Mouse (Mus musculus) A20 (cell line): Measurements from ENCODE around the gene Creb3l2.
"Not testable (repeated sequence)": the region's sequence is repeated elsewhere in the genome, so short reads cannot be mapped to it uniquely, and the experiment has no call there.

Experiments used
- DNase-seq: peaks from one replicate; pipeline ENCODE4 v3.0.0-alpha.2; 2011; ENCODE audit warnings: low read depth, low spot score

The Creb3l2 gene

DNA sequence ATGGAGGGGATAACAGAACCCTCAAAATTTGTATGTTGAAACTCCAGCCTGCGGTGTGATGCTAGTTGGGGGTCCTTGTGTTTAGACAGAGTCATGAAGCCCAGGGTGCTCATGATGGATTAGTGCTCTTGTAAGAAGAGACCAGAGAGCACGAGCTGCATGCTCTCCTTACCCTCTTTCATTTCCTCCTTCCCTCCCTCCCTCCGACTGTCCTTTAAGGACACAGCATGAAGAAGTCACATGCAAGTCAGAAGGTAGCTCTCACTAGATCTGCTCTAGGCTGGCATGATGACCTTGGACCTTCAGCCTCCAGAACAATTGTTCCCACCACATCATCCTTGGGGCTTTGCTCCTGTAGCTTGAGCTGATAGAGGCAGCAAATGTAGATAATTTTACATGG lies 30.2 kb downstream of the Creb3l2 start:
- no peak for DNase-seq

DNA sequence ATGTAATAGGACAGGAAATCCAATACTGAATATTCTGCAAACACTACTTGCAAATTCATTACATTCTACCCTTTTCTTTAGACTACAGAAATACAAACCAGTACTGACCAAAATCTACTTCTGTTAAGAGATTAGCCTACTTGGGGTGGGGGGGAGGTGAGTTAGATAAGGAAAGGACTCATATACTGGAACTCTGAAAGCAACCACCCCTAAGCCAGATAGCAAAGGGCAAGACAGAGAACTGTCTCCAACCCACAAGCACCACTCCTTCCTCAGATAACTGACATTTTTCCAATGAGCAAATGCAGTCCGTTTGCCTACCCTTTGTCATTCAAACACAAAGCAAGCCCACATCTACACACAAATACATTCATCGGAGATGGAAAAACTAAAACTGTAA lies 32.1 kb downstream of the Creb3l2 start:
- no peak for DNase-seq

DNA sequence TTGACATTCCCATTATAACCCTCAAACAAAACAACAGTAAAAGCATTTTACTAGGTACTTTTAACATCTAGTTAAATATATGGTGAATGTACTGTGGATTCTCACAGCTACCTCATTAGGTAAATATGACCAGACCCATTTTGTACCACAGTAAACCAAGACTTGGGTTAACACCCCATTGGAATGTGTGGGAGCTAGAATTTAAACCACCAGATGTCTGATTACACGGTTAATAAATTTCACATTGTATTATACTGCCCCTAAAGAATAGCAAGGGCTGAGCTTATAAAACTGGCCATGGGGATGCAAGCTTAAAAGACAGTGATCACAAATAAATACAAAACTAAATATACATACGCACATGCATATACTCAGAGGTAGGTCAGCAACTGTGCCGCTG lies 34.1 kb downstream of the Creb3l2 start:
- DNase-seq, result no peak

- no peak for DNase-seq
Observed at GRCm38 (mm10) chr6:37406903-37407302, 35.0 kb downstream of the Creb3l2 start.

GRCm38 (mm10) chr6:37406018-37406417 lies 35.9 kb downstream of the Creb3l2 start:
- no peak for DNase-seq

GRCm38 (mm10) chr6:37404325-37404724 lies 37.6 kb downstream of the Creb3l2 start:
- no peak for DNase-seq

- no peak for DNase-seq
Observed at GRCm38 (mm10) chr6:37401928-37402327, 40.0 kb downstream of the Creb3l2 start.

DNA sequence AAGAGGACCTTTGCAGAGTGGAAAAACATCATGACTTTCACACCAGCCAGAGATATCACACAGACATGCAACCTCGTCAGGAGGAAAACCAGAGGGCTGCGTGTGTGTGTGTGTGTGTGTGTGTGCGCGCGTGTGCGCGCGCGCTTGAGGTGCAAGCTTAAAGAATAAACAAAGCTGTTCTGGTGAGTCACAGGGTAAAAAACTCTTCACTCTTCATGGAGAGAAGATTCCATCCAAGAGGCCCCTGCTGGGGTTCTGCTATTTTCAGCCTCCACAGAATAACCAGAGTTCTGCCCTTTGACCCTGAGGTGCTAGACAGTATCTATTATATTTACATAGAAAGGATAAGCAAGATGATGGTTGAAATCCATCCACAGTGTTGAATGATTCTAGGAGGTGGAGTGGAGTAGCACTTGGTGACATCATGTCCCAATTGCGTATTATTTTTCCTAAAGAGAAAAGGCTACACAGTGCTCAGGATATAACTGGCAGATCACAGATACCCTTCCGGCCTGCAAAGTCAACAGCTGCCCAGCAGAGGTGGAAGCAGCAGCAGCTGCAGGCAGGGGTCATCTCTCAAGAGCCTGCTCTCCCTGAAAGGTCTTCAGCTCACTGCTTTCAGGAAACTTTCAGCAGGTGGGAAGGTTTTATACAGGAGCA lies 41.0 kb downstream of the Creb3l2 start:
- no peak for DNase-seq

DNA sequence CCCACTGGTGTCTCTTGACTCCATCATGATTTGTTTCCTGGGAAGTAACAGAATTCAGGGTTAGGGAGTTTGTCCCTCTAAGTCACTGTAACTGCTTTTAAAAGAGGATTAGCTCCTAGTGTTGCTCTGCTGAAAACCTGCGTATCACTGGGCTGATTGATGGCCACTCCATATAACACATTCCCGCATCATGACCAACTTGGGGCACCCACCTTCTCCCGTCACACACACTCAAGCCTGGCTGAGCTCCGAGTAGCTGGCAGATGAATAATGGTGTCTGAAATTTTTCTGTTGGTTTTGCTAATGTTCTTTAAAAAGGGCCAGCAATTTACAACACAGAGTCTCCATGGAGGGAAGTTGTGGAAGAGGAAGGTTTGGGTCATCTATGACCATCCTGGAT lies 41.8 kb downstream of the Creb3l2 start:
- DNase-seq, result no peak

DNA sequence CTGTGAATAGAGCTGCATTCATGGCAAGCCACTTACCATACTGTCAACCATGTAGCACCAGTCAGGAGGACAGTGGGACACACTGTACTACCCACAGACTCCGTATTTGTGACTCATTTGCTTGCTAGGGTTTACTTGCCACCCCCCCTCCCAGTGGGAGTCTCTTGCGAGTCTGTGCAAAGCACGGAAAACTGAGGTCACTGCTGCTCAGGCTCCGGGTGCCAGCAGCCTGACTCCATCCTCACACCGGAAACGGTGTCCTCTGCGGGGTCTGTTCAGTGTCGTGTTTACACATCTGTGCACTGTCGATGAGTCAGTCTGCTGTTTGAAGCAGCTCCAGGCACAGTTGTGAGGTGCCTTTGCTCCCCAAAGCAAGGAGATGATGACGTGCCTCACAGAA lies 43.0 kb downstream of the Creb3l2 start:
- DNase-seq, result no peak

DNA sequence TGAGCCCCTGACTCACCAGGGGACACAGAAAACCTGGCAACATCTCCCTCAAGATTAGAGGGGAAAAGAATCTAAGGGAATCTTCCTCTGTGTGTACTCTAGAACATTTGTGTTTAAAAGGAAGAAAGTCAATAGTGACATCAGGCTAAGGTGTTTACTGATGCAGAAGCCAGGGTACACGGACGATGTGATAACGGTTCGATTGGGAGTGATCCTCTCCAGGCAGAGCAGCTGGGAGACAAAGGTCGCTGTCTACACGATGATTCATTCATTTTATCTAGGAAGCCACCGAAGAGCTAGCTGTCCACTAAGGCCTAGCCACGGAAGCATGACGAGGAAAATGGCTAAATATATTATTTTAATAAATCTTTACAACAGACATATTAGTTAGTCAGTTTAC lies 44.0 kb downstream of the Creb3l2 start:
- DNase-seq, result no peak

DNA sequence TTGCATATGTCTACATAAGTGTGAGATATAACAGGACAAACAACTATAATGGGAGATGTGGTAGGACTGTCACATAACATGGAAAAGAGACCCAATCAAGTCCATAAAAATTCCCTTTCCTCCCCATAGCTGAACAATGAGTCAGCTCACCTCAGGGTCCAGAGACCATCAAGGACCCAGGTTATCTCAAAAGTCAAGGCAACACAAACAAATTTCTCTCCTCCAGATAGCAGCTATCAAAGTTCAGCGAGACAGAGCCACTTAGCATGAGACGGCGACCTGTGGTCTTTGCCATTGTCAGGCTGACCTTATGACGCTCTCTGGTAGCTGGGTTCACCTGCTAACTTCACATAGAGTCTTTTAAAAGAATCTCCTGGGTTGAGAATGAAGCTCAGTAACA lies 44.7 kb downstream of the Creb3l2 start:
- no peak for DNase-seq

- no peak for DNase-seq
Observed at GRCm38 (mm10) chr6:37396127-37396526, 45.8 kb downstream of the Creb3l2 start.

DNA sequence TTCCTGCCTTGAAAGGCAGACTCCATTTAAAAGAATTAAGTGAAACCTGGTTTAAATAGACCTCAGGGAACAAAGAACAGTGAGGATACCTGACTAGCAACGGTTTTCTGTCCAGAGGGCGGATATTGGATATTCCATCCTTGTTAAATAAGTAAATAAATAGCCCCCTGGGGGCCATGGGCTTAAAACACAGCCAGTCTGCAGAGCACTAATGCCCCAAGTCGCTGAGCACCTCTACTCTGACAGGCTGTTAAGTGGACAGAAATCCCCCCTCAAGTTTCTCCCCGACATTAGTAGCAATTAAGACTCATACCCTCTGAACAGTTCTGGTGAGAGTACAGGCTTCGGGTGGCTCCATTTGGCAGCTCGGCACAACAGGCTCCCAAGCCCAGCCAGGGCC lies 48.7 kb downstream of the Creb3l2 start:
- no peak for DNase-seq

DNA sequence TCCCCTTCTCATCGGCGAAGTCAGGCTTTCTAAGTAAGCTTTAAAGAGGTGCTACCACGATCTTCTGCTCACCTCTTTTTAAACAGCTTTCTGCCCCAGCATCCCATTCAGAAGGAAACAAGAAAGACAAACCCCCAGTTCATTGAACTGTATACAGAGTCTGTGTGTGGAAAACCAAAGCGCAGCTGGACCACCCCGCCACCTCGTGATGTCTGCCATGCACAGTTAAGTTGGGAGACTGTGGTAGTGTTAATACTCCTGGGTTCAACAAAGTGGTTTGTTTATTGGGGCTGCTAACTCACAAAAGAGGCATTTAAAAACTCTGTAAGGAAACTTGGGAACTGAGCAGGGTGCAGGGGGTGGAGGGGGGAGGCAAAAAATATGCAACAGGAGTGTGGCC lies 49.7 kb downstream of the Creb3l2 start:
- DNase-seq, result no peak

- no peak for DNase-seq
Observed at GRCm38 (mm10) chr6:37391313-37391712, 50.6 kb downstream of the Creb3l2 start.

DNA sequence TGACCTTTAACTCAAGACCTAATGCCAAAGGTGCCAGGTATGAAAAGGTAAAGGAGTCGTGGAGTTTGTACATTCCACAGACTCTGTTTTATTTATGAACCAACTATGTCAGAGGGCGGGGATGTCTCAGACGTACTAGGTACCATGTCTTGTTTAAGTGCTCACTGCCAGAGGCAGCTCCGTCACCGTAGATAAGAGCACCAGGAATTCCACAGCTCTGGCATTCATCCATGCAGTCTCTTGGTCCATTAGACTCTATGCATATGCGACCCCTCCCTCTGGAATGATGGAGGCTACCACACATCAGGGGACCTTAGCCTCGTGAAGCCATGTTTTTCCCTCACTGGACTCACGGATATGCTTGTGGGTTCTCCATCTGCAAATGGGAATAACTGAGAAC lies 53.0 kb downstream of the Creb3l2 start:
- no peak for DNase-seq

DNA sequence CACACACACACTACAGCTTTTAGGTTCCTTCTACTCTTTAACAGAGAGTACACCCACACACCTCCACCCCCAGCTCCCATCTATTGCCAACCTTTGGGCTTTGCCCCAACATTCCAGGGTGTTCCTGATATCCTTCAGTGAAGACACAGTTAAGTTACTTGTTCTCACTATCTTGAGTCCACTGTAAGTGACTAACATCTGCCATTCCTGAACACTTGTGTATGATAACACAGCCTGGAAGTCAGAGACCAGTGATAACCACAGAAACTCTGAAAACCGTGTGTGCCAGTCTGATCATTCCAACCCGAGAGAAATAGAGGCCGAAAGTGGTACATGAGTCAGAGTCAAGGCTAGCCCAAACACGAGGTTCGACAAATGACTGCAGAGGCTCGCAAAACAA lies 53.4 kb downstream of the Creb3l2 start:
- DNase-seq, result no peak

DNA sequence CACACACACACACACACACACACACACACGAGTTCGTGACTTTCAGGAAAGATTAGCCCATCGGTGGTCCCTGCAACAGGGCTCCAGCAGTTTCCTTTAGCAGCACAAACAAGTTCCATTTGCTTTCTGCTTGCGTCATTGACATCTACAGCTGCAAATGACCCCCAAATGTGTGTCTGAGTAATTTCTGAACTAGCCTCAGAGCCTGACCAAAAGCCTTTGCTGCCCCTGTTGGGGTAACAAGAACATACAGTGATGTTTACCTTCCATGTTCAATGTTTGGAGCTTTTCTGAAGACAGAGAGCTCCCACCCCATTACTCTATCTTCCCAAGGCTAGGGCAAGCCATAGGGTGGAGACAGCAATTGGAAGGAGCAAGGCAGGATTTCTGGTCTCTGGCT lies 54.7 kb downstream of the Creb3l2 start:
- DNase-seq, result no peak

DNA sequence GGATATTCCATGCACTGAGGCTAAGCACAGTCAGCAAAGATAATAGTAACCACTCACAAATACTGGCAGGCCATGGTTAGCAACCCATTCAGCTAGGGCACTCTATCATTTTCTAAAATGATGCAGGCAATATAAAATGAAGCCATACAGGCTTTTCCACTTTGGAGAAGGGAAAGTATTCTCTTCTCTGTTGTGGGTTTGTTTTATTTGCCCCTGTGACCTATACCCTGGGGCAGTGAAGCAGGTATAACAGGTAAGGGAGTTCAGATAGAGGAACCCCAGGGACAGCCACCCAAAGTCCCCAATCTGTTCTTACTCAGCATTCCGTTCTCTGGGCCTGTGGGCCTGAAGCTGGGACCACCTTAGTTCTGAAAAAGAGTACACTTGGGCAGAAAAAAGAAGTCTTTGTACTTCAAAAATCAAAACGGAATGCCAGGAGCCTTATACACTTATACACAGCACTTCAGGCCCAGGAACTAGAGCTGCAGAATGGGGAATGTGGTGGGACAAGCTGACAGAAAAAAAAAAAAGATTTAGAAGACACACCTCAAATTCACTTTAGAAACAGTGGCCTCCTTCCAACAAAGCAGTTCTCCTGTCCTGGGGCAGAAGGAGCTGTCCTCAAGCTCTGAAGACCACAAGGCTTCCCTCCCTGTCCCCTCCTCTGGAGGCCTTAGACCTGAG lies 56.2 kb downstream of the Creb3l2 start:
- no peak for DNase-seq

GRCm38 (mm10) chr6:37382761-37383160 lies 59.2 kb downstream of the Creb3l2 start:
- no peak for DNase-seq

GRCm38 (mm10) chr6:37377836-37378580 lies 63.9 kb downstream of the Creb3l2 start:
- DNase-seq, result no peak

DNA sequence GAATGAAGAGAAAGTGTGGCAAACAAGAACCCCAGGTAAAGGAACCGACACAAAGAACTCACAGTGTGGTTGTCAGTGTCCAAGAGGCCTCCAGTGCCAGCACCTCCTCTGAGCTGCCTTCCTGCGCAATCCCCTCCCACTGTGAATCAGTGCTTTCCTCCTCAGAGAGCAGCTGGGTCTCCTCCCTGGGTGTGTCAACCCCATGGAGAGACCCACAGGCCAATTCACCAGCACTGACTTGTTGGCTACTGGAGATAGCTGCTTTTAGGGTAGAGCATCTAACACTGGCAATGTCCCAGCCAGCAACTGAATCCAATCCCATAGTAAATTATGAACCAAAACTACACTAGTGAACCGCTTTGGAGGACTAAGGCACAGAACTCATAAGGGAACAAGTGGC lies 64.6 kb downstream of the Creb3l2 start:
- DNase-seq, result not testable (repeated sequence)
